Mouse (Mus musculus): ENCODE data around the gene Prlr.

Gene Prlr

GRCm38 (mm10) chr15:10177083-10177482 lies at the start of gene Prlr:
Prlr (plus strand) TSS chr15:10177238.
- in situ Hi-C loops (cut with MboI, MseI) = no loop called here

- in situ Hi-C loops (cut with MboI, MseI) = no loop called here
Measured at GRCm38 (mm10) chr15:10133781-10134180, 43.3 kb upstream of the Prlr start.

- in situ Hi-C loops (cut with MboI, MseI) = no loop called here
Measured at GRCm38 (mm10) chr15:10134889-10135288, 42.1 kb upstream of the Prlr start.

GRCm38 (mm10) chr15:10144520-10144919 lies 32.5 kb upstream of the Prlr start:
- in situ Hi-C loops (cut with MboI, MseI) = no loop called here

GRCm38 (mm10) chr15:10148196-10148595 lies 28.8 kb upstream of the Prlr start:
- in situ Hi-C loops (cut with MboI, MseI) = no loop called here

GRCm38 (mm10) chr15:10160663-10161062 lies 16.4 kb upstream of the Prlr start:
- in situ Hi-C loops (cut with MboI, MseI) = no loop called here

GRCm38 (mm10) chr15:10175078-10175477 lies 2.0 kb upstream of the Prlr start:
- in situ Hi-C loops (cut with MboI, MseI) = no loop called here

GRCm38 (mm10) chr15:10175656-10176055 lies 1.4 kb upstream of the Prlr start:
- in situ Hi-C loops (cut with MboI, MseI) = no loop called here

GRCm38 (mm10) chr15:10177519-10178130 lies 587 bp downstream of the Prlr start:
- in situ Hi-C loops (cut with MboI, MseI) = no loop called here

- in situ Hi-C loops (cut with MboI, MseI) = no loop called here
Measured at GRCm38 (mm10) chr15:10178131-10178566, 1.1 kb downstream of the Prlr start.

- in situ Hi-C loops (cut with MboI, MseI) = no loop called here
Measured at GRCm38 (mm10) chr15:10180694-10181093, 3.7 kb downstream of the Prlr start.

GRCm38 (mm10) chr15:10192101-10192630 lies 15.1 kb downstream of the Prlr start:
- in situ Hi-C loops (cut with MboI, MseI) = no loop called here

GRCm38 (mm10) chr15:10200991-10201390 lies 24.0 kb downstream of the Prlr start:
- in situ Hi-C loops (cut with MboI, MseI) = no loop called here

GRCm38 (mm10) chr15:10202504-10203302 lies 25.7 kb downstream of the Prlr start:
- in situ Hi-C loops (cut with MboI, MseI) = no loop called here

- in situ Hi-C loops (cut with MboI, MseI) = no loop called here
Measured at GRCm38 (mm10) chr15:10210261-10210770, 33.3 kb downstream of the Prlr start.

- in situ Hi-C loops (cut with MboI, MseI) = no loop called here
Measured at GRCm38 (mm10) chr15:10211992-10212391, 35.0 kb downstream of the Prlr start.

- in situ Hi-C loops (cut with MboI, MseI) = no loop called here
Measured at GRCm38 (mm10) chr15:10213213-10213612, 36.2 kb downstream of the Prlr start.

GRCm38 (mm10) chr15:10213710-10214109 lies 36.7 kb downstream of the Prlr start:
- in situ Hi-C loops (cut with MboI, MseI) = no loop called here

- in situ Hi-C loops (cut with MboI, MseI) = no loop called here
Measured at GRCm38 (mm10) chr15:10215719-10216118, 38.7 kb downstream of the Prlr start.

GRCm38 (mm10) chr15:10216189-10216588 lies 39.2 kb downstream of the Prlr start:
- in situ Hi-C loops (cut with MboI, MseI) = no loop called here

- in situ Hi-C loops (cut with MboI, MseI) = no loop called here
Measured at GRCm38 (mm10) chr15:10223614-10224155, 46.6 kb downstream of the Prlr start.

- in situ Hi-C loops (cut with MboI, MseI) = no loop called here
Measured at GRCm38 (mm10) chr15:10225701-10226100, 48.7 kb downstream of the Prlr start.
